Mouse (Mus musculus) heart, adult 2 months (tissue): ENCODE data around the gene Irgm2. TPM values are rescaled to one million over a fixed set of nuclear protein-coding genes. Genes with fewer than 3 reads are reported as not detected.
"Not testable (repeated sequence)": the region's sequence is repeated elsewhere in the genome, so short reads cannot be mapped to it uniquely, and the experiment has no call there.

ENCODE experiments used
- DNase-seq, 2 experiments: peaks; one replicate each; pipeline ENCODE4 v3.0.0; 2021
- H3K27ac ChIP-seq: fragments of 200-600 bp; 2 replicates; pipeline ENCODE4 v1.8.1; 2022
- H3K27me3 ChIP-seq: fragments of 200-500 bp; 2 replicates; pipeline ENCODE4 v1.6.1; 2012; ENCODE audit warnings: mild to moderate bottlenecking, low read length, inconsistent platforms, mixed read lengths; ENCODE audit not compliant: control insufficient read depth, insufficient read depth
- H3K36me3 ChIP-seq: fragments of 200-500 bp; 2 replicates; pipeline ENCODE4 v1.6.1; 2012; ENCODE audit warnings: low read length, inconsistent platforms; ENCODE audit not compliant: control insufficient read depth, insufficient read depth
- H3K4me1 ChIP-seq: fragments of 200-500 bp; 2 replicates; pipeline ENCODE4 v1.6.1; 2011; ENCODE audit warnings: low read length; ENCODE audit not compliant: control insufficient read depth, insufficient read depth
- H3K4me3 ChIP-seq: fragments of 200-600 bp; 2 replicates; pipeline ENCODE4 v1.8.1; 2022
- H3K79me2 ChIP-seq: fragments of 200-500 bp; replicated peaks from 2 replicates; pipeline ENCODE4 v1.6.1; 2012; ENCODE audit warnings: mild to moderate bottlenecking, inconsistent platforms, low read length, moderate library complexity, mixed read lengths; ENCODE audit not compliant: control insufficient read depth, insufficient read depth
- H3K9ac ChIP-seq: fragments of 200-500 bp; 2 replicates; pipeline ENCODE4 v1.6.1; 2012; ENCODE audit warnings: low read depth, mild to moderate bottlenecking, control low read depth, inconsistent platforms, low read length, mixed read lengths
- CTCF ChIP-seq: fragments of 200-600 bp; IDR thresholded peaks from 2 replicates; pipeline ENCODE4 v1.8.1; 2022; ENCODE audit warnings: antibody characterized with exemption, mild to moderate bottlenecking, moderate library complexity
- EP300 ChIP-seq: fragments of 200-500 bp; IDR thresholded peaks from 2 replicates; pipeline ENCODE4 v1.6.1; 2011; ENCODE audit warnings: low read depth, low read length, control low read depth; ENCODE audit not compliant: insufficient read depth
- POLR2A ChIP-seq: fragments of 200-500 bp; IDR thresholded peaks from 2 replicates; pipeline ENCODE4 v1.6.1; 2011; ENCODE audit warnings: mild to moderate bottlenecking, low read depth, low read length, control low read depth; ENCODE audit not compliant: insufficient read depth
- WGBS: fragments of 180-500 bp; shearing (Covaris S2); methylation state at CpG from one replicate; pipeline ENCODE4 v1.1.7; 2018; 5-methylcytosine and 5-hydroxymethylcytosine counted together
- intact Hi-C: fragments of 180-260 bp; cut with DNase I; formaldehyde crosslinking; loops from one replicate; pipeline ENCODE4 v1.15.1; 2025
- polyA plus RNA-seq: library from polyadenylated mRNA; depleted of rRNA; stranded (reverse); fragments of >200 nt; gene quantifications from 2 replicates; pipeline ENCODE4 v1.2.3, GENCODE M21; 2012
- total RNA-seq, 2 experiments: library from RNA; stranded (reverse); gene quantifications; 2 replicates each; pipeline ENCODE4 v1.2.3; 2021

Irgm2 gene
- total and polyA plus RNA-seq, 3 experiments: 10.6 to 16.4 (median 11.9) TPM

DNA sequence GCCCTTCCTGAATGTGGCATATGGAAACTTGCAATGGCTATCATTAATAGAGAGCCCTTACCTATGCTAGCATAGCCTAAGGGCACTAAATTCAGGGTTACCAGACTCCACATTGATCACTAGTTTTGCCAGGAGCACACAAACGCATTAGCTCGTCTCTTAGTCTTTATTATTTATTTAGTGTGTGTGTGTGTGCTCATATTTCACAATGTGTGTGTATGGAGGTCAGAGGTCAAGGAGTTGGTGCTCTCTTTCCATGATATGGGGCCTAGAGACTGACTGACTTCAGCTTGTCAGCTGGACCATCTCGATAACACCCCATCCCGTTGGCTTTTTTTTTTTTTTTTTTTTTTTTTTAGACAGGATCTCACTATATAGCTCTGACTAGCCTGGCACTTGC lies 29.8 kb upstream of the Irgm2 start:
- no peak for DNase-seq
- no peaks in the 10 kb centered on the region for H3K27me3 ChIP-seq
- no peak overlapping the region for H3K4me3 ChIP-seq
- intact Hi-C loops: no loop called here
- no peak overlapping the region for H3K9ac ChIP-seq
- H3K27ac ChIP-seq: no peak overlapping the region
- TF ChIP-seq EP300: no peak
- TF ChIP-seq CTCF: no peak
- no peak for TF ChIP-seq POLR2A
- WGBS: 91% methylated on average over 4 of the region's 4 CpGs
- no peaks in the 10 kb centered on the region for H3K79me2 ChIP-seq
- peaks cover 3% of the 10 kb centered on the region for H3K4me1 ChIP-seq
- no peaks in the 10 kb centered on the region for H3K36me3 ChIP-seq

- Histone ChIP-seq H3K79me2 (no peaks in the 10 kb centered on the region), H3K27me3 (no peaks in the 10 kb centered on the region), H3K4me3 (peak within 1 kb of the TSS; percentile 67), H3K9ac (peak within 1 kb of the TSS; percentile 63), H3K27ac (peak within 1 kb of the TSS; percentile 64), H3K36me3 (no peaks in the 10 kb centered on the region), H3K4me1 (peaks cover 3% of the 10 kb centered on the region)
- WGBS: under 1% methylated on average over 34 of the region's 34 CpGs
- TF ChIP-seq CTCF (no peak), EP300 (0 out of 2 replicates have a peak, but pooled peaks have one; percentile 38), POLR2A (peak; percentile 88)
- intact Hi-C loops: no loop called here
- peak; percentile 94 to 95 for DNase-seq
Observed at GRCm38 (mm10) chr11:58171459-58172091, 27.8 kb upstream of the Irgm2 start, which contains the start of gene Mrpl22. Mrpl22 (plus strand) TSS chr11:58171661.

DNA sequence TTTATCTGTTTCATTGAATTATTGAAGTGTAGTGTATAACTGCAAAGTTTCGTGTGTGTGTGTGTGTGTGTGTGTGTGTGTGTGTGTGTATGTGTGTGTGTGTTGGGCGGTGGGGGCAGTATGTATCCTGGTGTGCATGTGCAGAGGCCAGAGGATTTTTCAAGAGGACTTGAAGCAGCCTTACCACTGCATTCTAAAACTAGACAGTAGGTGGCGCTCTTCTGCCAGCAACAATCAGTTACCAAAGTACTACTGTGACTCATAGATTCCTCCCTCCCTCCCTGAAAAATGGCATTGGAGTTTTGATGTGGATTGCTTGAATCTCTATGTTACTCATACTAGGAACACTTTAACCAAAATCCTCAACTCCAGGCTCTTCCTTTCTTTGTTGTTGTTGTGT lies 19.9 kb upstream of the Irgm2 start:
- Histone ChIP-seq H3K36me3 (peaks cover 2% of the 10 kb centered on the region; the same call in 1 of the 2 replicates), H3K27me3 (no peaks in the 10 kb centered on the region), H3K4me3 (no peak overlapping the region), H3K27ac (no peak overlapping the region), H3K9ac (no peak overlapping the region), H3K79me2 (no peaks in the 10 kb centered on the region), H3K4me1 (no peaks in the 10 kb centered on the region)
- TF ChIP-seq POLR2A (no peak), CTCF (peak; percentile 75), EP300 (peak; percentile 52; the same call in 1 of the 2 replicates)
- peak; percentile 66 to 79 for DNase-seq
- intact Hi-C loops: loop anchor here (1.0 to 5.0 kb wide), 2 partner anchors 46 to 123 kb away; no protein-coding TSS in a partner anchor
- 26% methylated on average over 3 of the region's 3 CpGs for WGBS

DNA sequence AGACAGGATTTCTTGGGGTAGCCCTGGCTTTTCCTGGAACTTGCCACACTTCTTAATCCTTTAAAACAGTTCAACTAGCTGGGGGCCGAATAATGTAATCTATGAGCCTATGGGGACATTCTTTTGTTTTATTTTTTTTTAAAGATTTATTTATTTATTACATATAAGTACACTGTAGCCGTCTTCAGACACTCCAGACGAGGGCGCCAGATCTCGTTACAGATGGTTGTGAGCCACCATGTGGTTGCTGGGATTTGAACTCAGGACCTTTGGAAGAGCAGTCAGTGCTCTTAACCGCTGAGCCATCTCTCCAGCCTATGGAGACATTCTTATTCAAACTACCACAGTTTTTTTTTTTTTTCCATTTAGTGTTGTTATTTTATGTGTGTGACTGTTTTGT lies 19.4 kb upstream of the Irgm2 start:
- not testable (repeated sequence) for H3K4me3 ChIP-seq, H3K27ac ChIP-seq, H3K79me2 ChIP-seq, DNase-seq, H3K27me3 ChIP-seq, H3K36me3 ChIP-seq, H3K9ac ChIP-seq, H3K4me1 ChIP-seq
- intact Hi-C loops: loop anchor here (1.0 to 5.0 kb wide), 2 partner anchors 45 to 122 kb away; no protein-coding TSS in a partner anchor
- 95% methylated on average over 6 of the region's 6 CpGs for WGBS

DNA sequence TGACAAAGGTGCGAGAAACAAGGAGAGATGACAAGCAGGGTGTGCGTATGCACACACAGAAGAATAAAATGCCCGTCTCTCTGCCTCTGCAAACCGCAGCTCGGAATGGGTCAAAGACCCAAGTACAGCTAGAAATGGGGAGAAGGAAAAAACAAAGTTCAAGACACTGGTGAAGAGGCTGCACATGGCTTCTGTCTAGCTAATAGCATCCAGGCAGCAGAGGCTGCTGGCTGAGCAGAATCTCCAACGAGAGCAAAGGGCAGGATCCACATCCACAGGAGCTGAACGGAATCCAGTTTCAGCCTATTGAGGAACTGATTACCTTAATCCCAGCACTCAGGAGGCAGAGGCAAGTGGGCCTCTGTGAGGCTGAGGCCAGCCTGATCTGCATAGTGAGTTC lies 18.7 kb upstream of the Irgm2 start:
- intact Hi-C loops: no loop called here
- no peak for TF ChIP-seq POLR2A
- no peak for TF ChIP-seq EP300
- no peak for TF ChIP-seq CTCF
- peaks cover 2% of the 10 kb centered on the region; the same call in 1 of the 2 replicates for H3K36me3 ChIP-seq
- no peak overlapping the region for H3K27ac ChIP-seq
- no peak overlapping the region for H3K9ac ChIP-seq
- H3K27me3 ChIP-seq: no peaks in the 10 kb centered on the region
- H3K4me1 ChIP-seq: no peaks in the 10 kb centered on the region
- H3K4me3 ChIP-seq: no peak overlapping the region
- H3K79me2 ChIP-seq: no peaks in the 10 kb centered on the region
- DNase-seq: no peak
- WGBS: 88% methylated on average over 7 of the region's 7 CpGs

DNA sequence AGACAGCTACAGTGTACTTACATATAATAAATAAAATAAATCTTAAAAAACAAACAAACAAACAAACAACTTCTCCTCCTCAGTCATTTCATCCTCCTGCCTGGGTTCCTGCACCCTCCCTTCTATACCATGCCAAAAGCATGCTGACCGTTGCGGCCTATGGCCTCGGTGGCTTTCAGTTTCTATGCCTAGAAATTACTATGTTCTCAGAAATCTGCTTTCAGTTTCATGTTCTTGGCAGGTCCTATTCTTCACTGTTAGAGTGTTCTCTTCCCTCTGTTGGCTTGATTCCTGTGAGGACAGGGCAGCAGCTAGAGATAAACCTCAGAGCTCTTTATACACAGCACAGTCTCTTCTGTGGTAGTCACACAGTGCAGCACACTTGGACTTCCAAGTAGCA lies 15.8 kb upstream of the Irgm2 start:
- intact Hi-C loops: no loop called here

More for the DNA sequence above, 15.8 kb upstream of the Irgm2 start:
- H3K79me2 ChIP-seq: no peaks in the 10 kb centered on the region
- H3K4me3 ChIP-seq: no peak overlapping the region
- H3K4me1 ChIP-seq: no peaks in the 10 kb centered on the region
- no peaks in the 10 kb centered on the region for H3K27me3 ChIP-seq
- DNase-seq: peak in 1 of 2 experiments; percentile 33
- no peak overlapping the region for H3K27ac ChIP-seq
- H3K36me3 ChIP-seq: peaks cover 2% of the 10 kb centered on the region; the same call in 1 of the 2 replicates
- 62% methylated on average over 3 of the region's 3 CpGs for WGBS
- no peak overlapping the region for H3K9ac ChIP-seq
- TF ChIP-seq POLR2A: no peak
- no peak for TF ChIP-seq CTCF
- TF ChIP-seq EP300: no peak
